Mouse (Mus musculus): ENCODE data around the gene Tec. TPM values are rescaled to one million over a fixed set of nuclear protein-coding genes. Genes with fewer than 3 reads are reported as not detected.

Gene Tec
- total RNA-seq, 1 experiment, result 4.7 TPM

DNA sequence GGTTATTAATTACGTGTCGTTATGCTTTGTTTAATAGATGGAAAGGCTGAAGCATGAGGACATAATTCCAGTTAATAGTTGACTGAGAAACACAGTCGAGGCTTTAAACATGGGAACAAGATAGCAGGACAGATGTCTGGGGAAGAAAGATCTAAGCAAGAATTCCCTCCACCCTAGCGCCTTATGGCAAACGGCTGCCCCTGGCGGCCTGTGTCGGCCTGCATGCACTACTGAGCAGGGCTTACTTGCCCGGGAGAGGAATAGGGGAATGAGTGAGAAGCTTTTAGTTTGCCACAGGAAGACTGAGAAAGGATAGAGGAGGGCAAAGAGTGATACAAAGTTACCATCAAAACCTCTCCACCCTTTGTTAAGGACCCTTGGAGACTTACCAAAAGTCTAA lies 7.4 kb downstream of the Tec start:
- in situ Hi-C loops (cut with MboI; ENCODE audit: low sequenced_read_pairs in 2 of 2, unreplicated experiment in 2 of 2), result no loop called here
- no peak overlapping the region for H3K9ac ChIP-seq (ENCODE audit: insufficient read depth, low read depth, low read length, poor library complexity, severe bottlenecking)
- no peaks in the 10 kb centered on the region for H3K36me3 ChIP-seq (ENCODE audit: control insufficient read depth, insufficient read depth, low read length, poor library complexity, severe bottlenecking)
- H3K9me3 ChIP-seq (ENCODE audit: control insufficient read depth, insufficient read depth, low read depth, low read length), result no peaks in the 10 kb centered on the region
- no peak for TF ChIP-seq ZC3H11A (IDR thresholded peaks at IDR 0.05; ENCODE audit: borderline replicate concordance, low read depth, low read length)
- TF ChIP-seq MAFK (IDR thresholded peaks at IDR 0.05; ENCODE audit: insufficient read depth, low read depth, low read length), result no peak
- TF ChIP-seq HCFC1 (IDR thresholded peaks at IDR 0.05; ENCODE audit: borderline replicate concordance, insufficient read depth, low read length), result no peak
- TF ChIP-seq CHD2 (IDR thresholded peaks at IDR 0.05; ENCODE audit: low read depth, low read length), result no peak
- no peak for TF ChIP-seq ZNF384 (IDR thresholded peaks at IDR 0.05; ENCODE audit: low read depth, low read length)
- H3K27ac ChIP-seq (ENCODE audit: insufficient read depth, low read depth, low read length, poor library complexity, severe bottlenecking), result no peak overlapping the region
- H3K4me3 ChIP-seq (ENCODE audit: insufficient read depth in 1 of 2, low read depth in 1 of 2, low read length in 2 of 2, poor library complexity in 1 of 2, severe bottlenecking in 1 of 2), result no peak overlapping the region
- no peaks in the 10 kb centered on the region for H3K4me1 ChIP-seq (ENCODE audit: control insufficient read depth in 2 of 2, insufficient read depth in 2 of 2, low read length in 2 of 2, poor library complexity in 1 of 2)
- DNase-seq (ENCODE audit: low read depth, low spot score), result no peak

DNA sequence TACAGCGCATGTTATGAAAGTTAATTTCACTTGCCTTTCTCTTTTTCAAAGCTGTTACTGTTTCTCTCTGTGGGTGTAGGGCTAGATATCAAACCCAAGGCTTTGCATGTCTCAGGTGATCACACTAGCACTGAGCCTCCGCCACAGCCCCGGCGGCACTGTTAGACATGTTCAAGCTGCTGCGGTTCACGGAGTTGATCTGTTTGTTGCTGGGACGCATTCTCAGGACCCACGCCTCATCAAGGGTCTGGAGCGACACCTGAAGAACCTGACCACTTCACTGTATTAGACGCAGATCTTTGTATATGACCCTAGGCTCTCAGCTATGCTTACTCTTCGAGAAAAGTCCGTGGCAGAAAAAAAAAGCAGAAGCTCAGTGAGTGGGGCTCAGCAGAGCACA lies 10.0 kb downstream of the Tec start:
- Histone ChIP-seq H3K4me3 (ENCODE audit: insufficient read depth in 1 of 2, low read depth in 1 of 2, low read length in 2 of 2, poor library complexity in 1 of 2, severe bottlenecking in 1 of 2) (no peak overlapping the region), H3K27ac (ENCODE audit: insufficient read depth, low read depth, low read length, poor library complexity, severe bottlenecking) (no peak overlapping the region), H3K9me3 (ENCODE audit: control insufficient read depth, insufficient read depth, low read depth, low read length) (no peaks in the 10 kb centered on the region), H3K9ac (ENCODE audit: insufficient read depth, low read depth, low read length, poor library complexity, severe bottlenecking) (no peak overlapping the region), H3K4me1 (ENCODE audit: control insufficient read depth in 2 of 2, insufficient read depth in 2 of 2, low read length in 2 of 2, poor library complexity in 1 of 2) (no peaks in the 10 kb centered on the region), H3K36me3 (ENCODE audit: control insufficient read depth, insufficient read depth, low read length, poor library complexity, severe bottlenecking) (no peaks in the 10 kb centered on the region)
- TF ChIP-seq HCFC1 (IDR thresholded peaks at IDR 0.05; ENCODE audit: borderline replicate concordance, insufficient read depth, low read length) (no peak), ZC3H11A (IDR thresholded peaks at IDR 0.05; ENCODE audit: borderline replicate concordance, low read depth, low read length) (no peak), MAFK (IDR thresholded peaks at IDR 0.05; ENCODE audit: insufficient read depth, low read depth, low read length) (no peak), ZNF384 (IDR thresholded peaks at IDR 0.05; ENCODE audit: low read depth, low read length) (no peak), CHD2 (IDR thresholded peaks at IDR 0.05; ENCODE audit: low read depth, low read length) (no peak)
- DNase-seq (ENCODE audit: low read depth, low spot score), result no peak
- in situ Hi-C loops (cut with MboI; ENCODE audit: low sequenced_read_pairs in 2 of 2, unreplicated experiment in 2 of 2), result no loop called here

DNA sequence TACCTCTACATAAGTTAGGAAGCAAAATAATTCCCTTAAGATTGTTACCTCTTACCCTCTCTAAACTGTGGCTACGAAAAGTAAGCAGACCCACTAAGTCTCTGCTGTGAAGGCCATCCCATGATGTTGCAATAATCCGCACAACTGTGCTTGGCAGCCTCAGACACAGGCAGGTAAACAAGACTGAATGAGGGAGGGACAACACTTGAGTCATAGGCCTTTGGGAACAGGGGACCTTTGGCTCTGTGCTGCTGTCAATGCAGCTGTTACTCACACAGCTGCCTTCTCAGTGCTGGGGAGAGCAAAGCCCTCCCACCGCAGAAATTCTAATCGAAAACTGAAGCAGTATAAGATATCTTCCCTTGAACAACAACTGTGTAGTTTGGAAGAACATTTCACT lies 10.5 kb downstream of the Tec start:
- Histone ChIP-seq H3K27ac (ENCODE audit: insufficient read depth, low read depth, low read length, poor library complexity, severe bottlenecking) (no peak overlapping the region), H3K4me1 (ENCODE audit: control insufficient read depth in 2 of 2, insufficient read depth in 2 of 2, low read length in 2 of 2, poor library complexity in 1 of 2) (no peaks in the 10 kb centered on the region), H3K9me3 (ENCODE audit: control insufficient read depth, insufficient read depth, low read depth, low read length) (no peaks in the 10 kb centered on the region), H3K36me3 (ENCODE audit: control insufficient read depth, insufficient read depth, low read length, poor library complexity, severe bottlenecking) (no peaks in the 10 kb centered on the region), H3K4me3 (ENCODE audit: insufficient read depth in 1 of 2, low read depth in 1 of 2, low read length in 2 of 2, poor library complexity in 1 of 2, severe bottlenecking in 1 of 2) (no peak overlapping the region), H3K9ac (ENCODE audit: insufficient read depth, low read depth, low read length, poor library complexity, severe bottlenecking) (no peak overlapping the region)
- in situ Hi-C loops (cut with MboI; ENCODE audit: low sequenced_read_pairs in 2 of 2, unreplicated experiment in 2 of 2), result no loop called here
- no peak for DNase-seq (ENCODE audit: low read depth, low spot score)
- TF ChIP-seq CHD2 (IDR thresholded peaks at IDR 0.05; ENCODE audit: low read depth, low read length) (no peak), MAFK (IDR thresholded peaks at IDR 0.05; ENCODE audit: insufficient read depth, low read depth, low read length) (no peak), HCFC1 (IDR thresholded peaks at IDR 0.05; ENCODE audit: borderline replicate concordance, insufficient read depth, low read length) (no peak), ZC3H11A (IDR thresholded peaks at IDR 0.05; ENCODE audit: borderline replicate concordance, low read depth, low read length) (no peak), ZNF384 (IDR thresholded peaks at IDR 0.05; ENCODE audit: low read depth, low read length) (no peak)

DNA sequence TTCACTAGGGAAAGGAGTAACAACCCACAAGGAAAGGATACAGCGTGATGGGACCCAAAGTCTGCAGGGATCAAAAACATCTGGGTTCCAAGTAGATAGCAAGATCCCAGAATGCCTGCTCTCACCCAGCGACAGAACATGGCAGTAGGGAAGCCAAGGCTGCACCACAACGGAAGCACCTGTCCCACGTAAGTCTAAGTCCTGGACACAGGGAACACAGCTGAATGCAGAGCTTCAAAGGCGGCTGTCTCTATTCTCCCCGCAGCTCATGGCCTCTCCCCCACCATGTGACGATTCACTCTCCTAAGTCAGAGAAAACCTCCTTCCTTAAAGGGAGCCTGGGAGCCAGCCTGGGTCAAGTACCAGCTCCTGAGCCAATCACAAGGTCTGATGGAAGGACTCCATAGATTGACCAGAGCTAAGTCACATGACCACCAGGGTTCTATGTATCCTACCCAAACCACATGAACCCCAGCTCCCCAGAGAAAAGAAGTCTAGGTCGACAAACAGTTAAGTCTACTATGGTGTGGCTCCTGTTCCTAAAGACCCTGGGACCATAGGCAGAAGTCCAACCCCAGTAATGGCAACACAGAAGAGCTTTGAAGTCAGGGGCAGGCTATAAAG lies 11.9 kb downstream of the Tec start:
- TF ChIP-seq ZC3H11A (IDR thresholded peaks at IDR 0.05; ENCODE audit: borderline replicate concordance, low read depth, low read length) (no peak), ZNF384 (IDR thresholded peaks at IDR 0.05; ENCODE audit: low read depth, low read length) (no peak), HCFC1 (IDR thresholded peaks at IDR 0.05; ENCODE audit: borderline replicate concordance, insufficient read depth, low read length) (no peak), CHD2 (IDR thresholded peaks at IDR 0.05; ENCODE audit: low read depth, low read length) (no peak), MAFK (IDR thresholded peaks at IDR 0.05; ENCODE audit: insufficient read depth, low read depth, low read length) (no peak)
- Histone ChIP-seq H3K4me3 (ENCODE audit: insufficient read depth in 1 of 2, low read depth in 1 of 2, low read length in 2 of 2, poor library complexity in 1 of 2, severe bottlenecking in 1 of 2) (no peak overlapping the region), H3K9me3 (ENCODE audit: control insufficient read depth, insufficient read depth, low read depth, low read length) (no peaks in the 10 kb centered on the region), H3K4me1 (ENCODE audit: control insufficient read depth in 2 of 2, insufficient read depth in 2 of 2, low read length in 2 of 2, poor library complexity in 1 of 2) (no peaks in the 10 kb centered on the region), H3K27ac (ENCODE audit: insufficient read depth, low read depth, low read length, poor library complexity, severe bottlenecking) (no peak overlapping the region), H3K9ac (ENCODE audit: insufficient read depth, low read depth, low read length, poor library complexity, severe bottlenecking) (no peak overlapping the region), H3K36me3 (ENCODE audit: control insufficient read depth, insufficient read depth, low read length, poor library complexity, severe bottlenecking) (no peaks in the 10 kb centered on the region)
- DNase-seq (ENCODE audit: low read depth, low spot score), result no peak
- in situ Hi-C loops (cut with MboI; ENCODE audit: low sequenced_read_pairs in 2 of 2, unreplicated experiment in 2 of 2), result no loop called here

Measured in ES-E14 (cell line).